Mouse (Mus musculus) lung, embryonic 16.5 days (tissue): Measurements from ENCODE around the gene P2ry12. TPM values are rescaled to one million over a fixed set of nuclear protein-coding genes. Genes with fewer than 3 reads are reported as not detected.

Experiments used
- ATAC-seq: fragments of 200-750 bp; cut with Nextera tagmentation; 2 replicates; pipeline ENCODE4 v1.8.0; 2017; ENCODE audit warnings: low read depth, mild to moderate bottlenecking, moderate library complexity
- H3K27ac ChIP-seq: fragments of 300-500 bp; sonication (generic); 2 replicates; pipeline ENCODE4 v1.5.1; 2014; ENCODE audit warnings: mild to moderate bottlenecking, control low read depth, low read length
- H3K27me3 ChIP-seq: fragments of 300-500 bp; sonication (generic); 2 replicates; pipeline ENCODE4 v1.6.1; 2014; ENCODE audit warnings: low read depth, low read length, mixed read lengths; ENCODE audit not compliant: control insufficient read depth, insufficient read depth
- H3K36me3 ChIP-seq: fragments of 300-500 bp; sonication (generic); 2 replicates; pipeline ENCODE4 v1.6.1; 2014; ENCODE audit warnings: low read length; ENCODE audit not compliant: control insufficient read depth, insufficient read depth
- H3K4me1 ChIP-seq: fragments of 300-500 bp; sonication (generic); replicated peaks from 2 replicates; pipeline ENCODE4 v1.6.1; 2014; ENCODE audit warnings: low read length, mixed read lengths; ENCODE audit not compliant: control insufficient read depth, insufficient read depth
- H3K4me2 ChIP-seq: fragments of 300-500 bp; sonication (generic); 2 replicates; pipeline ENCODE4 v1.6.1; 2014; ENCODE audit warnings: low read depth, low read length, control low read depth
- H3K4me3 ChIP-seq: fragments of 300-500 bp; sonication (generic); 2 replicates; pipeline ENCODE4 v1.5.1; 2014; ENCODE audit warnings: mild to moderate bottlenecking, low read length, control low read depth
- H3K9ac ChIP-seq: fragments of 300-500 bp; sonication (generic); 2 replicates; pipeline ENCODE4 v1.6.1; 2014; ENCODE audit warnings: low read length, control low read depth
- H3K9me3 ChIP-seq: fragments of 300-500 bp; sonication (generic); 2 replicates; pipeline ENCODE4 v1.6.1; 2016; ENCODE audit warnings: low read length; ENCODE audit not compliant: control insufficient read depth
- whole genome bisulfite sequencing: fragments of 180-500 bp; shearing (Covaris S2); extraction: QIAGEN DNeasy Blood & Tissue Kit; methylation state at CpG from one replicate; pipeline ENCODE4 v1.1.7; 2014; 5-methylcytosine and 5-hydroxymethylcytosine counted together
- polyA plus RNA-seq: library from polyadenylated mRNA; unstranded; fragments of >200 nt; fragmentation: Nextera tagmentation; extraction: Ambion mirVana; gene quantifications from 2 replicates; pipeline ENCODE4 v1.2.1, GENCODE M21; 2015

P2ry12 gene
- polyA plus RNA-seq, 1 experiment from 2014 or later = 2.1 TPM

DNA sequence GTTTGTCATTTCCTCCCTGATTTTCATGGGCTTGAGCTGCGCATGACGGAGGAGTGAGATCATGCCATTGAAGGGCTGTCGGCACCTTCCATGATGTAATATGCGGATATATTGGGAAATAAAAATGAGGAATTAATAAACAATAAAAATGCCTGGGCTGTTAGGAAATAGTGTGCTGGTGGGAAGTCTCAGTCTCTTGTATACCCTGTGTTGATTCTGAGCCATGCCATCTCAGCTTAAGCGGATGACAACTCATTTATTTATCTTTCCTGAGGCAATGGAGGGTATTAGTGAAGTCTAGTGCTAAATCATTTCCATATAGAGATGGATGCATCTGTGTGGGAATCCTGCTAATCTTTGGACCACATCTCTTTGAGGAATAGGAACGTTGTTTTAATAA lies 14.6 kb downstream of the P2ry12 start:
- Histone ChIP-seq H3K9me3 (no peaks in the 10 kb centered on the region), H3K36me3 (no peaks in the 10 kb centered on the region), H3K9ac (no peak overlapping the region), H3K4me1 (no peaks in the 10 kb centered on the region), H3K4me2 (no peak overlapping the region), H3K27me3 (no peaks in the 10 kb centered on the region), H3K4me3 (no peak overlapping the region), H3K27ac (no peak overlapping the region)
- WGBS = 71% methylated on average over 6 of the region's 6 CpGs
- no peak for ATAC-seq

DNA sequence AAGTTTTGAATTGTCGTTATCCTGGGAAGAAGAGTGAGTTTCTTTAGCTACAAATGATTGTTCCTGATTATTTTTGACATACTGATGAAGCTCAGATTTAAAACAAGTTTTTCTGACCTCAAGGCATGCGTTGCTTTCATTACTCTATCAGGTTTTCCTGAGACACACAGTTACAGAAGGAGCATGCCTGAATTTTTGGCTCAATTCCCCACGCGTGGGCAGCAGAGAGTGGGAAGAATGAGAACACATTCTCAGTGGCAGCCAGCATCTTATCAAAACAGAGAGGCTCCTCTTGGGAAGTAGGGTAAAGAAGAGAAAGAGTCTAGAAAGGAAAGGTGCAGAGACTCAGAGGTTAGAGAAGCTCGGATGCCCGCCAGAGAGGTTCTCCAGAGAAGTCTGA lies 19.3 kb downstream of the P2ry12 start:
- no peak overlapping the region for H3K27ac ChIP-seq
- no peaks in the 10 kb centered on the region for H3K36me3 ChIP-seq
- H3K4me3 ChIP-seq = no peak overlapping the region
- H3K4me2 ChIP-seq = no peak overlapping the region
- no peak overlapping the region for H3K9ac ChIP-seq
- WGBS = 59% methylated on average over 6 of the region's 6 CpGs
- ATAC-seq = no peak
- H3K27me3 ChIP-seq = no peaks in the 10 kb centered on the region
- no peaks in the 10 kb centered on the region for H3K9me3 ChIP-seq
- H3K4me1 ChIP-seq = no peaks in the 10 kb centered on the region

DNA sequence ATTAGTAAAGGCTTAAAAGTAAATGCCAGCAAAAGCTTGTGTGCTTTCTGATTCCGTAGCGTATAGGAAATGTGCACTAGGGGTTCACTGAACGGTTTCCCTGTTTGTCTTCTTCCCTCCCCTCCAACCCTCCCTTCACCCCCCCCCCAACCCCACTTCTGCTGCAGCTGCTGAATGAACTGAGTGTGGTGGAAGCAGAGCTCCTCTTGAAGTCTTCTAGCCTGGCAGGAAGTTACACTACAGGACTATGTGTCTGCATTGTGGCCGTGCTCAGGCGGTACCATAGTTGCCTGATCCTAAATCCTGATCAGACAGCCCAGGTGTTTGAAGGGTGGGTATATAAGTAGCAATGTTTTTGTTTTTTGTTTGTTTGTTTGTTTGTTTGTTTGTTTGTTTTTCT lies 27.8 kb downstream of the P2ry12 start:
- Histone ChIP-seq H3K27ac (no peak overlapping the region), H3K27me3 (no peaks in the 10 kb centered on the region), H3K9ac (no peak overlapping the region), H3K4me3 (no peak overlapping the region), H3K9me3 (no peaks in the 10 kb centered on the region), H3K36me3 (no peaks in the 10 kb centered on the region), H3K4me2 (no peak overlapping the region), H3K4me1 (0 out of 2 replicates have a peak, but pooled peaks cover 2% of the 10 kb centered on the region)
- WGBS = 57% methylated on average over 5 of the region's 5 CpGs
- ATAC-seq = no peak

DNA sequence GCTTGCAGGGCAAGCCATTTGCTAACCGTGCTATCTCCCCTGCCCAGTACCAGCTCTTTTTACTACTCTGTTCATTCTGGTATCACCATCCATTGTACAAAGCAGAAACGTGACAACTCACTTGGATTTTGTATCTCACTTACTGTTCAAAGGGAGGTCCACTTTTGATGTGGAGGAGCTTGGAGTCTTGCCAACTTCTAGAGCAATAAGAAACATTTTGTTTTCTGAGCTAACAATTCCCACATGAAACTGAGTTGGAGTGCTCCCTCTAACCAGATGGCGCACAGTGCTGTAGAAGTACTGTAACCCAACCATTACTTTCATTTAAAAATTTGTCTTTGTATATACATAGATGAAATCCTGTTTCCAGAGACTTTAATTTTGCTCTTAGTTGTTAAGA lies 31.8 kb downstream of the P2ry12 start:
- Histone ChIP-seq H3K36me3 (no peaks in the 10 kb centered on the region), H3K9me3 (no peaks in the 10 kb centered on the region), H3K4me1 (peaks cover 17% of the 10 kb centered on the region), H3K27me3 (no peaks in the 10 kb centered on the region), H3K4me2 (no peak overlapping the region), H3K4me3 (no peak overlapping the region), H3K9ac (no peak overlapping the region), H3K27ac (no peak overlapping the region)
- 35% methylated on average over 3 of the region's 3 CpGs for WGBS
- ATAC-seq = no peak

DNA sequence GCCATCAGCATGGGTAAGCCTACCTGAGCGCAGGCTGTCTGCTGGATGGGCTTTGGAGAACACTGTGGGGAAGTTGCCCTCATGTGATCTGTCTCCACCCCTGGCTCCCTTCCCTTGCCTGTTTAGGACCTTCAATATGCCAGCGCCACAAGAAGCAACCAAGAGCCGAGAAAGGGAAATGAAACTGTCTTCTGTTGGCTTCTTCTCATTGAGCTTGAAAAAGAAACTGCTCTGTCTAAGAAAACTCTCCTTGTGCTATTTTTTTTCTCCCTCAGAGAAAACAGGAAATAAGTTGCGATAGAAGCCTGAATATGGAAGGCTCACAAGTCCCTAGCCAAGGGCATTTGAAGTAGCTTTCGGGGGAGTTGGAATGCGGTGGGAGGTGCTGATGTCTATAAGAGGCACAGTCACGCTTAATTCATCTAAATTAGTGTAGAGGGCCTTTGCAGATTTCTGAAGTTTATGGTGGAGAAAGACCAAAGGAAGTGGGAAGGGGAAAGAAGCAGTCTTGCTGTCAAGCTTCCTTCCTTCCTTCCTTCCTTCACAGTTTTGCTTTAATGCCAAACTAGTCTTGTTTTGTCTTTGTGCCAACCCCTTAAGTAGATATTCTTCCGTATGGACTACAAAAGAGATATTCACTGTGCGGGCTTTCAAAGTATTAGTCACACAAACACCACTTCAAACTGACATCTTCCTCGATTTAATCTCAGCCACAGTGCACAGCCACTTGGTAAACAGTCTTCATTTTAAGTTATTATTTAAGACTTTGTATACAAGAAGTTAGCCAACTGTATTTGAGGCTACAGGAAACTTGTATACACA lies 33.7 kb downstream of the P2ry12 start:
- H3K9me3 ChIP-seq = no peaks in the 10 kb centered on the region
- WGBS = 18% methylated on average over 10 of the region's 10 CpGs
- peaks cover 15% of the 10 kb centered on the region for H3K4me1 ChIP-seq
- H3K27ac ChIP-seq = peak overlapping the region; percentile 95
- no peaks in the 10 kb centered on the region for H3K36me3 ChIP-seq
- ATAC-seq = peak; percentile 92
- no peak overlapping the region for H3K9ac ChIP-seq
- peak overlapping the region; percentile 9; the same call in 1 of the 2 replicates for H3K4me3 ChIP-seq
- no peaks in the 10 kb centered on the region for H3K27me3 ChIP-seq
- peak overlapping the region; percentile 46 for H3K4me2 ChIP-seq

GRCm38 (mm10) chr3:59227696-59228095 lies 35.0 kb downstream of the P2ry12 start:
- no peak overlapping the region for H3K27ac ChIP-seq
- H3K27me3 ChIP-seq = no peaks in the 10 kb centered on the region
- peaks cover 15% of the 10 kb centered on the region for H3K4me1 ChIP-seq
- 95% methylated on average over 9 of the region's 9 CpGs for WGBS
- H3K4me2 ChIP-seq = no peak overlapping the region
- no peaks in the 10 kb centered on the region for H3K36me3 ChIP-seq
- H3K4me3 ChIP-seq = no peak overlapping the region
- H3K9ac ChIP-seq = no peak overlapping the region
- no peaks in the 10 kb centered on the region for H3K9me3 ChIP-seq
- no peak for ATAC-seq

DNA sequence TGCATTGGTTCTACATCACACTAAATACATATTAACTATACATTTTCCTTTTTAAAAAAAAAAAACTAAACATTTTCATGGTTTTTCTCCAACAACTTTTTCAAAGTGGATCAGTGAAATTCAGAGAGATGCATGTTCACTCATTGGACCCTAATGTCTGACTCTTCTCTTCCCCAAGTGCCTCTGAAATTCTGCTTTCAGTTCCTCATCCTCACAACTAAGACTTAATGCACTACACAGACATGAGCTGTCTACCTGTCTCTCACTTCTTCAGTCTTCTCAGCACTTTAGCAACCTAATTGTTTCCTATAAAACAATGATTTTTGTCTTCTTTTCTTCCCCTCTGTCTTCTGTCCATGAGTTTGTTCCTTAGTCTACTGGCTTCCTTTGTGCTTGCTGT lies 37.3 kb downstream of the P2ry12 start:
- no peaks in the 10 kb centered on the region for H3K36me3 ChIP-seq
- H3K27ac ChIP-seq = no peak overlapping the region
- no peak overlapping the region for H3K4me3 ChIP-seq
- H3K9me3 ChIP-seq = no peaks in the 10 kb centered on the region
- no peak overlapping the region for H3K9ac ChIP-seq
- H3K4me2 ChIP-seq = no peak overlapping the region
- H3K4me1 ChIP-seq = peaks cover 15% of the 10 kb centered on the region
- ATAC-seq = no peak
- no peaks in the 10 kb centered on the region for H3K27me3 ChIP-seq

DNA sequence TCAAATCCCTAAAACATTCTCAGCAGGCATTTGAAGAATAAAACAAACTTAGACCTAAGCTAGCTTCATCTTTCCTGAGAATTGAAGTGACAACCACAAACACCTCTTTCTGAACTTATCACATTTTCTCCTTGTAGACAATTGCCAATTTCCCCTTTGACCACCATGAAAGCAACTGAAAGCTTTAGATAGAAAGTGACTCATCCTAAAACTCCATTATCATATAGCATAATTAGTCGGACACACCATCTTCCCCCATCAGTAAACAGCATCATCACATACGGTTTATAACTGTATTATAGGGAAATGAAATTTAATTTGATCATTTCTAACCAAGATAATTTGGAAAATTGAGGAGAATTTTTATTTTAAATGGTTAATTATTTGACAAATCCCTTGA lies 40.4 kb downstream of the P2ry12 start:
- Histone ChIP-seq H3K36me3 (no peaks in the 10 kb centered on the region), H3K4me3 (no peak overlapping the region), H3K4me2 (no peak overlapping the region), H3K9ac (no peak overlapping the region), H3K27me3 (no peaks in the 10 kb centered on the region), H3K27ac (no peak overlapping the region), H3K4me1 (peaks cover 3% of the 10 kb centered on the region; the same call in 1 of the 2 replicates), H3K9me3 (no peaks in the 10 kb centered on the region)
- ATAC-seq = no peak
- 79% methylated on average over 2 of the region's 2 CpGs for WGBS

DNA sequence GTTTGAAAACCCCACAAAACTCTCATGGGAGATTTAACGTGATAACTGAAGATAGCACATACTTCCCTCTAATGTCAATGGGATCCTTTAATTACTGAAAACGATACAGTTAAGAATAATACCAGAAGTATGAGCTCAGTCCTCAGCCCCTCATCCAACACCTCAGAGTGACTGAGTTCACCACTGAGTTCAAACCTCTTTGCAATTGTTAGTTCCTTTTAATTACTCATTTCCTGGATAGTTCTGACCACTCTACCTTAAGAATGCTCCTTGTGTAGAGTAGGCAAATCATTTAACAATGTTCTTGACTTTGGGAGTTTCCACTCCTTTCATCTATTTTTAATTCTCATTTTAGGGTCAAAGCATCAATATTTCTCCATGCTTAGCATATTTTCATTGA lies 43.3 kb downstream of the P2ry12 start:
- no peak for ATAC-seq
- Histone ChIP-seq H3K36me3 (no peaks in the 10 kb centered on the region), H3K9ac (no peak overlapping the region), H3K27ac (no peak overlapping the region), H3K4me2 (no peak overlapping the region), H3K4me3 (no peak overlapping the region), H3K27me3 (no peaks in the 10 kb centered on the region), H3K4me1 (peaks cover 3% of the 10 kb centered on the region; the same call in 1 of the 2 replicates), H3K9me3 (no peaks in the 10 kb centered on the region)
- WGBS = 46% methylated on average over 2 of the region's 2 CpGs
